Mouse (Mus musculus) gastrocnemius, adult 2 months (tissue): ENCODE measurements at regions not wholly inside any gene's neighbourhood (a gene's known extent, or its start where the extent isn't known, plus 50 kb on each side); places are given as distances from the start of the nearest gene placed in this dataset.

Experiments
- DNase-seq: peaks from one replicate; pipeline ENCODE4 v3.0.0; 2022
- H3K27ac ChIP-seq: fragments of 200-600 bp; 2 replicates; pipeline ENCODE4 v1.8.1; 2022; ENCODE audit warnings: mild to moderate bottlenecking
- H3K4me3 ChIP-seq: fragments of 200-600 bp; 2 replicates; pipeline ENCODE4 v1.8.1; 2022; ENCODE audit warnings: mild to moderate bottlenecking, moderate library complexity
- CTCF ChIP-seq: fragments of 200-600 bp; IDR thresholded peaks from 2 replicates; pipeline ENCODE4 v1.8.1; 2022; ENCODE audit warnings: antibody characterized with exemption, mild to moderate bottlenecking, moderate library complexity
- intact Hi-C: fragments of 180-260 bp; cut with DNase I; formaldehyde crosslinking; loops from one replicate; pipeline ENCODE4 v1.15.1; 2025

DNA sequence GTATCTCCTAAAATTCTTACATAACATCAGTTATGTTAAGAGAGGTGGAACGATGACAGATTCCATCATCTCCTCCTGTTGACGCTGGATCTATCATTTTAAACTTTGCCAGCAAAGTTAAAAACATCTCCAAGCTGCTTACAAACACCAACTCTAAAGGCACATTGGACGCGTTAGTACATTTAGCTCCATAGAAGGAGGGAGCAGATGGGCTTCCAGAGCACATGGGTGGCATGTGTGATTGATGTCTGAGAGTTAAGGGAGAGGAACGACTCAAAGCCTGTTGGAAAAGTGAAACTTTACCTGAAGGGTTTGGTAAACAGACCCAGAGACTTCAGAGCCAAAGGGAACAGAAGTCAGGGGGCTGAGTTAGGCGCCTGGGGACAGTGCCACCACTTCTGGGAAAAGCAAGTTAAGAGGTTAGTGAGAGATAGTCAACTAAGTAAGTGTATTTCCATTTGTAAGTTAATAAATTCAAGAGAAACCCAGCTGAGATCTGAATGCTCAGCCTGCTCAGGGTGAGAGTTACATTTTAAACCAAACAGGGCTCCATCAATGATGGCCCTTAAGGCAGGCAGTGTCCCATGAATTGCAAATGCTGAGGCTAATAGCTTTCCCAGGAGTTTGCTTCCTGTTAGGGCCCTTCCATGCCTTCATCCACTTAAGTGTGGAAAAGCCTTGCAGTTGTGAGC is 430.3 kb upstream of the Adamts16 start:
- no peak for DNase-seq
- Histone ChIP-seq H3K27ac (no peak overlapping the region), H3K4me3 (no peak overlapping the region)
- TF ChIP-seq CTCF = no peak
- intact Hi-C loops = no loop called here

DNA sequence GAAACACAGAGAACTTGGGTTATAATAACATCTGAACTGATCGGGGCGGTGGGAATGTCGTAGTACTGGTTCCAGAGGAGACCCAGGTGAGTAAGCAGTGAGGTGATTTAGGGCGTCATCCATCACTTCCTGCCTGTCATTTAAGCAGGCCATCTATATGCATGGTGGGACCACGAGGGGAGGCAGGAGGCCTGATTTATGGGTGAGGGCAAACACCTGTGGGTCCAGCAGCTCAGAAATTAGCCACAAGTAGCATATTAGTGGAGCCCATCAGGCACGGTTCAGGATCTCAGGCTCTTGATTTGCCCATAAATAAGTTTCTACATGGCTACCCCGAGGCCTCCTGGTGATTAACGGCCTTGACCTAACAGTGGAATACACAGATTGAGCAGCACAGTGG is 428.8 kb upstream of the Adamts16 start:
- TF ChIP-seq CTCF = no peak
- no peak overlapping the region for H3K27ac ChIP-seq
- DNase-seq = no peak
- H3K4me3 ChIP-seq = no peak overlapping the region
- intact Hi-C loops = no loop called here

GRCm38 (mm10) chr13:71269496-71269895 is 427.9 kb upstream of the Adamts16 start:
- Histone ChIP-seq H3K27ac (no peak overlapping the region), H3K4me3 (no peak overlapping the region)
- no peak for DNase-seq
- TF ChIP-seq CTCF = no peak
- intact Hi-C loops = no loop called here

DNA sequence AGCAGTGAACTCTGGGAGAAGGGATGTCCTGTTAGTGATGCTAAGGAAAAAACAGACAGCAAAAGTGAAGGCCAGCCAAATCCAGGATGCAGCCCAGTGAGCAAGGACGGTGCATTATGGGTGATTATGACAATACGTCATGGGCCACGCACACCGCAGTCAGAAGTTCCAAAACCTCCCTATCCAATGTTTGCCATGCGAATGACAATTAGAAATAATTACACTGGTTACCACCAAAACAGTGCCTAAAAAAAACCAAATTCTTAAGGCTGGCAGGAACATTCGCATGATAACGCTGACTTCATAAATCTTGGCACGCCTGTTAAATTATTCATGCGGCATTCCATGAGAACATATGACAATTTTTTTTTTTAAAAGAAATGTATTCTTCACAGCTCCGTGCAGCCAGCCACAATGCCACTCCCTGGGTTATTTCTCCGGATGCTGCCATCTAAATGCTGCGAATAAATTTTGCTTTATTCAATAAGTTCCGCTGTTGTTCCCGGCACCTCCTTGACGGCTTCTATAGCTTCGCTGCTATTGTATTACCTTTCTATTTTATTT is 421.8 kb upstream of the Adamts16 start:
- H3K4me3 ChIP-seq = no peak overlapping the region
- DNase-seq = no peak
- TF ChIP-seq CTCF = no peak
- no peak overlapping the region for H3K27ac ChIP-seq
- intact Hi-C loops = no loop called here

DNA sequence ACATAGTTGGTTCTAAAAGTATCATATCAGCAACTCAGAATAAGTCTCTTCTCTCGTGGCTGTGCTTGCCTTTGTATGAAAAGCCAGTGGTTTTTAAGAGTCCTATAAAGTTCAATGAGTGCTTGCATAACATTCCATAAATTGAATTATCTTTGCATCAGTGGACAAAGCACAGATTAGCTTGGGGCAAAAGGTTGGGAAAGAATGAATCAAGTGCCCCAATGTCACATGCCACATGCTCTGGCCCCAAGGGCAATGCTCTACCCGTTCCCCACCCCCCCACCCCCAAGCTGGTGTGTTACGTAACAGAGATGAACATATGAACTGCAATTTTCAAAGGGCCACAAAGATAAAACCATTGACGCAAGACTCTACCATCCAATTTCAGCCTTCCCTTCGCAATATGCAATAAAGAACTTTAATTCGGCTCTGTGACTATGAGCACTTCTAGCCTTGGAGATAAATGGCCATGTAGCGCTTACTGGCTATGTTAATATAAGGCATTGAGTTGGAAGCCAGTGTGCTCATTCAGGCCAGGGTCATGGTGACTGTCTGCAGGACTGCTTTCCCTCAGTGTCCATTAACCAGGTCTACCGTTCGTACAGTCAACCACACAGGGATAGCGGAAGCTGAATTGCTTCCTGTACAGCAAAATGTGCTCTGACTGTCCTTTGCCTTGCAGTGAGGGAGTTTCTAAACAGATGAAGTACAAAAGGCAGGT is 421.1 kb upstream of the Adamts16 start:
- H3K4me3 ChIP-seq = no peak overlapping the region
- TF ChIP-seq CTCF = no peak
- no peak overlapping the region for H3K27ac ChIP-seq
- intact Hi-C loops = no loop called here
- DNase-seq = no peak

DNA sequence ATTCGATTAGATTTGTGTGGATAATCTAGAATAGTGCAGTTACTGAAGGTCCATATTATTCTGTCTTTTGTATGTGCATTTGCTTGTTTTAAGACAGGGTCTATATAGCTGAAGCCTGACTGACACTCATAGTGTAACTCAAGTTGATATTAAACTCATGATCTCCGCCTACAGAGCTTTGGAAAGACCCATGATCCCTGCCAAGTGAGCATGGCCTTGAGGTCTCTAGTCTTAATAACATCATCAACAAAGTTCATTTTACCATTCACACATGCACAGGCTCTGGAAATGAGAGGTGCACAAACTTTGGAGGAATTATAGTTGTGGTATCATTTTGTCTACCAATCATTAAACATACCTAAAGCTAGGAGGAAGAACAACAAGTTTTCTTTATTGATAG is 412.4 kb upstream of the Adamts16 start:
- no peak for TF ChIP-seq CTCF
- intact Hi-C loops = no loop called here
- H3K4me3 ChIP-seq = no peak overlapping the region
- no peak for DNase-seq
- no peak overlapping the region for H3K27ac ChIP-seq

GRCm38 (mm10) chr13:71248261-71249031 is 406.8 kb upstream of the Adamts16 start:
- intact Hi-C loops = no loop called here
- TF ChIP-seq CTCF = no peak; the same call in 1 of the 2 replicates
- H3K27ac ChIP-seq = no peak overlapping the region

GRCm38 (mm10) chr13:71247241-71247640 is 405.6 kb upstream of the Adamts16 start:
- no peak for TF ChIP-seq CTCF
- Histone ChIP-seq H3K4me3 (no peak overlapping the region), H3K27ac (no peak overlapping the region)
- intact Hi-C loops = no loop called here
- DNase-seq = no peak

More at GRCm38 (mm10) chr13:71248261-71249031, 406.8 kb upstream of the Adamts16 start:
- no peak for DNase-seq
- no peak overlapping the region for H3K4me3 ChIP-seq

DNA sequence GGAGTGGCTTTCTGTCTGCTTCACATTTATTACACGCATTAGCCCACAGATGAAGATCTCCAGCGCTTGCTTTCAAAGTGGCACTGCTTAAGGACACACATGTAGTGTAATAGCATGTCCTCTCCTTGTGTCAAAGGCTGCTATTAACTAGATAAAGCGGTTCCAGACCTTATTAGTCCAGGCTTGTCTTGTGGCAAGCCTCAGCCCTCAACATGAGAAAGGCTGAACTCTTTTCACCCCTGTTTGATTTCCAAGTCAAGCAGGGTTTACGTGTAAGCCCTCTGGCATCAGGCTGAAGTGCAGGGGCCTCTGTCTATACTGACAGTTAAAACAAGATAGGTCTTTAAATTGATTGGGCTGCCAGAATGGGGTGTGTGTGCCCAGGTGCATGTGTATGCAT is 403.7 kb upstream of the Adamts16 start:
- no peak overlapping the region for H3K4me3 ChIP-seq
- H3K27ac ChIP-seq = no peak overlapping the region
- no peak for DNase-seq
- no peak for TF ChIP-seq CTCF
- intact Hi-C loops = no loop called here

GRCm38 (mm10) chr13:71239782-71240181 is 398.2 kb upstream of the Adamts16 start:
- DNase-seq = no peak
- Histone ChIP-seq H3K27ac (no peak overlapping the region), H3K4me3 (no peak overlapping the region)
- TF ChIP-seq CTCF = no peak
- intact Hi-C loops = no loop called here

DNA sequence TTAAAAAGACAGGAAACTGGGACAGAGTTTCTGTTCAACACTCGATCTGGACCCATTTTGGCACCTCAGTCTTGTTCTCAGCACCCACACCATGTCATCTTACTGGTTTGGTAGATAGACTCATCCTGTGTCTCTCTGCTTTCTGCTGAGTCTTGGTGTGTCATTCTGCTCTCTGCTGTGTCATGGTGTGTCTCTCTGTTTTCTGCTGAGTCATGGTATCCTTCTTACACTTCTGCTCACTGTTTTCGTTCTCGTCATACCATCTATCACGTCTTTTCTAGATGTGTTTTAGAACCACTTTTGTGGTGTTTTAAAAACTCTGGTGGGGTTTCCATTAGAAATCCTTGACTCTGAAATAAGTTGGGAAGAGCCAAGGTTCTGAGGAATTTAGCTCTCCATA is 393.7 kb upstream of the Adamts16 start:
- Histone ChIP-seq H3K4me3 (no peak overlapping the region), H3K27ac (no peak overlapping the region)
- intact Hi-C loops = no loop called here
- DNase-seq = no peak
- TF ChIP-seq CTCF = no peak

DNA sequence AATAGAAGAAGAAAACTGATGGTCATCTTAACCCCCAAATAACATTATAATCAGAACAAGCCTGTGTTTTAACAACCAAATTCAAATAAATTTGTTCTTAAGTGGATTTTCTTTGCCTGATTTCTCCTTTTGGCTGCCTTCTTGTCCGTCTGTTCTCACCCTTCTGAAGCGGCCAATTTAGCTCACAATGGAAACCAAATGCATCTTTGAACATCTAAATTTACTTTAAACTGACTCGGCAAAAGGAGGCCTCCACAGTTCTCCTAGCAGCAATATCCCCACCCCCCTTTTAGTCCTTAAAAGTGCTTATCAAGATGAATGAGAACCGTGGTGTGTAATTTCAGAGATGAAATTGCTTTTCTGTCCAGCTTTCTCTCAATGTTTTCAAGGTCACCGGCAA is 389.6 kb upstream of the Adamts16 start:
- no peak overlapping the region for H3K4me3 ChIP-seq
- no peak overlapping the region for H3K27ac ChIP-seq
- no peak for DNase-seq
- no peak for TF ChIP-seq CTCF
- intact Hi-C loops = no loop called here

DNA sequence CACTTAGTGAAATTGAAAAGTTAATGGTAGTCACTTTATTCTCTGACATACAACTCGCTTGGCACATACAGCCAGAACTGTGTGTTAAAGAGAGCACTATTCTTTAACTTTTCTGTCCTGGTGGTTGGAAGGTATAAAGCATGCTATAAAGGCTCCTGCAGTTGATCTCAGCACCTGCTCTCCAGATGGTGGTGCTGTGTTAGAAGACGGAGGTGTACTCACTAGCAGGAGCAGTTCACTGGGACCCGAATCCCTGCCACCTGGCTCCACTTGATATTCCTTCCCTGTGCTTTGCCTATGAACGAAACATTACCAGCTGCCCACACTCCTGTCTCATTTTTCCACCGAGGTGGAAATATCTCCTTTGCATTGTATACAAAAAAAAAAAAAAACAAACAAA is 373.2 kb upstream of the Adamts16 start:
- no peak overlapping the region for H3K4me3 ChIP-seq
- no peak for TF ChIP-seq CTCF
- DNase-seq = no peak
- intact Hi-C loops = no loop called here
- H3K27ac ChIP-seq = no peak overlapping the region
